ENCODE assay signal across 8 mouse cellular contexts in genomic region chr1:58296278-58296677, GRCm38 (mm10). TPM values are rescaled to one million over a fixed set of nuclear protein-coding genes. Genes with fewer than 3 reads are reported as not detected.
A peak's percentile ranks its signal among the peaks of the same experiment; 100 is the strongest.
DNase-seq lines count a peak whose midpoint lies in the region; ATAC-seq and TF ChIP-seq lines count a peak whose summit lies in the region.

No protein-coding gene starts in this region.

- ATAC-seq in common myeloid progenitor, adult 5-6 weeks (replicated peaks; ENCODE audit: low read depth, poor library complexity, severe bottlenecking), result peak; percentile 97

- no peaks in the 10 kb centered on the region for H3K27me3 ChIP-seq in kidney, adult 2 months (replicated peaks; ENCODE audit: control insufficient read depth, insufficient read depth, low read length)
- no peaks in the 10 kb centered on the region for H3K27me3 ChIP-seq in liver, adult 2 months (ENCODE audit: control insufficient read depth, insufficient read depth, low read length)

- no peak for TF ChIP-seq POLR2A in kidney, adult 2 months (IDR thresholded peaks at IDR 0.05; ENCODE audit: low read depth, low read length)
- no peak for TF ChIP-seq POLR2A in liver, adult 2 months (IDR thresholded peaks at IDR 0.05; ENCODE audit: extremely low read depth, insufficient read depth, low read length)

- peak; percentile 96 for TF ChIP-seq CTCF in kidney, adult 2 months (conservative IDR thresholded peaks at IDR 0.05; ENCODE audit: insufficient read depth, insufficient read length, low read depth, low read length)
- peak; percentile 93 for TF ChIP-seq CTCF in liver, adult 2 months (IDR thresholded peaks at IDR 0.05; ENCODE audit: low read depth, low read length)

- DNase-seq in urinary bladder, adult 18-20 months (ENCODE audit: low spot score in 2 of 2), result peak; percentile 39 to 48
- DNase-seq in urinary bladder, adult 2 months (ENCODE audit: low spot score), result no peak
- DNase-seq in gastrocnemius, postnatal 36 days, result peak; percentile 66
- peak; percentile 75 for DNase-seq in kidney, adult 2 months
- DNase-seq in liver, adult 2 months (ENCODE audit: extremely low read depth, low read depth, low spot score), result peak; percentile 72
- peak; percentile 87 for DNase-seq in naive thymus-derived CD4-positive, alpha-beta T cell, adult 2 months (ENCODE audit: low read depth)
- DNase-seq in spleen, postnatal 36 days (ENCODE audit: low spot score in 2 of 2), result peak; percentile 55 to 66

- H3K4me1 ChIP-seq in kidney, adult 2 months (ENCODE audit: control insufficient read depth, insufficient read depth, low read length), result no peaks in the 10 kb centered on the region
- no peaks in the 10 kb centered on the region for H3K4me1 ChIP-seq in liver, adult 2 months (ENCODE audit: control insufficient read depth, insufficient read depth, low read length)

- intact Hi-C loops in gastrocnemius, postnatal 36 days (cut with DNase I), result loop anchor here (2.0 kb wide), 1 partner anchor 139 kb away; no protein-coding TSS in a partner anchor

- H3K9ac ChIP-seq in liver, adult 2 months (ENCODE audit: low read depth, low read length), result no peak overlapping the region

- no peak overlapping the region for H3K4me3 ChIP-seq in kidney, adult 2 months (ENCODE audit: insufficient read depth, low read depth, low read length)
- H3K4me3 ChIP-seq in liver, adult 2 months (ENCODE audit: insufficient read depth, low read depth, low read length), result no peak overlapping the region

- no peaks in the 10 kb centered on the region for H3K36me3 ChIP-seq in kidney, adult 2 months (ENCODE audit: control insufficient read depth, insufficient read depth, low read length)
- H3K36me3 ChIP-seq in liver, adult 2 months (ENCODE audit: control insufficient read depth, insufficient read depth, low read length), result no peaks in the 10 kb centered on the region

- no peaks in the 10 kb centered on the region for H3K79me2 ChIP-seq in liver, adult 2 months (ENCODE audit: control insufficient read depth, insufficient read depth, low read length)

- 7% methylated on average over 7 of the region's 7 CpGs for WGBS in kidney, adult 2 months
- WGBS in liver, adult 2 months, result 9% methylated on average over 7 of the region's 7 CpGs

- no peak overlapping the region for H3K27ac ChIP-seq in kidney, adult 2 months (ENCODE audit: insufficient read depth, low read depth, low read length)
- no peak overlapping the region for H3K27ac ChIP-seq in liver, adult 2 months (replicated peaks; ENCODE audit: insufficient read depth, low read depth, low read length)

RNA-seq across cellular contexts. Expression of gene Aox2, which starts 18.2 kb away (rescaled TPM):
- polyA plus RNA-seq in urinary bladder, adult 2 months (2012; rRNA removed), result 0.06 and 0.07 TPM in 2 replicates
- total RNA-seq in common myeloid progenitor, adult 5-6 weeks (2017), result 0.09 TPM in 1 of 2 replicates, not detected in the other
- under 1 TPM in 1 of 2 experiments, not detected in 1; 0.13 TPM for total RNA-seq in gastrocnemius, postnatal 36 days (2021)
- 0.03 TPM in 2 replicates for polyA plus RNA-seq in kidney, adult 2 months (2012; rRNA removed)
- under 0.01 TPM in 2 replicates for total RNA-seq in liver, adult 2 months (2014; rRNA removed)
- not detected in 2 replicates for polyA plus RNA-seq in liver, adult 2 months (2012; rRNA removed)
